Mouse (Mus musculus) lung, postnatal 0 days (tissue): ENCODE data around the gene Cct7.
"Not testable (repeated sequence)": the region's sequence is repeated elsewhere in the genome, so short reads cannot be mapped to it uniquely, and the experiment has no call there.

ENCODE experiments used
- CTCF ChIP-seq: IDR thresholded peaks from 2 replicates; pipeline ENCODE4 v1.5.1; 2016; ENCODE audit warnings: antibody characterized with exemption, mild to moderate bottlenecking
- EP300 ChIP-seq: IDR thresholded peaks from 2 replicates; pipeline ENCODE4 v1.6.1; 2016; ENCODE audit warnings: antibody characterized with exemption, mild to moderate bottlenecking, control low read depth

- not testable (repeated sequence) for TF ChIP-seq CTCF, EP300
These were observed 1.2 kb upstream of the Cct7 start for GRCm38 (mm10) chr6:85450140-85450539.
